Mouse (Mus musculus) liver, adult 2 months (tissue): ENCODE results near the gene Clcnka. TPM values are rescaled to one million over a fixed set of nuclear protein-coding genes. Genes with fewer than 3 reads are reported as not detected.

Experiments used
- DNase-seq: peaks from one replicate; pipeline ENCODE4 v3.0.0-alpha.2; 2011; ENCODE audit warnings: low read depth, low spot score; ENCODE audit errors: extremely low read depth
- H3K27ac ChIP-seq: fragments of 200-500 bp; replicated peaks from 2 replicates; pipeline ENCODE4 v1.5.1; 2012; ENCODE audit warnings: low read depth, mild to moderate bottlenecking, control low read depth, inconsistent platforms, low read length; ENCODE audit not compliant: insufficient read depth
- H3K27me3 ChIP-seq: fragments of 200-500 bp; 2 replicates; pipeline ENCODE4 v1.6.1; 2012; ENCODE audit warnings: mild to moderate bottlenecking, moderate library complexity, low read length, inconsistent platforms; ENCODE audit not compliant: control insufficient read depth, insufficient read depth
- H3K36me3 ChIP-seq: fragments of 200-500 bp; 2 replicates; pipeline ENCODE4 v1.6.1; 2012; ENCODE audit warnings: low read length, inconsistent platforms; ENCODE audit not compliant: control insufficient read depth, insufficient read depth
- H3K4me1 ChIP-seq: fragments of 200-500 bp; 2 replicates; pipeline ENCODE4 v1.6.1; 2011; ENCODE audit warnings: low read length; ENCODE audit not compliant: control insufficient read depth, insufficient read depth
- H3K4me3 ChIP-seq: fragments of 200-500 bp; 2 replicates; pipeline ENCODE4 v1.5.1; 2011; ENCODE audit warnings: low read depth, mild to moderate bottlenecking, control low read depth, low read length, moderate library complexity; ENCODE audit not compliant: insufficient read depth
- H3K79me2 ChIP-seq: fragments of 200-500 bp; 2 replicates; pipeline ENCODE4 v1.6.1; 2012; ENCODE audit warnings: inconsistent platforms, mild to moderate bottlenecking, low read length, moderate library complexity; ENCODE audit not compliant: control insufficient read depth, insufficient read depth
- H3K9ac ChIP-seq: fragments of 200-500 bp; 2 replicates; pipeline ENCODE4 v1.6.1; 2012; ENCODE audit warnings: low read depth, mild to moderate bottlenecking, control low read depth, inconsistent platforms, low read length
- CTCF ChIP-seq: fragments of 200-500 bp; IDR thresholded peaks from 2 replicates; pipeline ENCODE4 v1.5.1; 2011; ENCODE audit warnings: low read depth, low read length, control low read depth
- POLR2A ChIP-seq: fragments of 200-500 bp; IDR thresholded peaks from 2 replicates; pipeline ENCODE4 v1.6.1; 2011; ENCODE audit warnings: low read length, control low read depth; ENCODE audit not compliant: insufficient read depth; ENCODE audit errors: extremely low read depth
- WGBS: fragments of 180-500 bp; shearing (Covaris S2); methylation state at CpG from one replicate; pipeline ENCODE4 v1.1.7; 2018; 5-methylcytosine and 5-hydroxymethylcytosine counted together
- polyA plus RNA-seq: library from polyadenylated mRNA; depleted of rRNA; stranded (reverse); fragments of >200 nt; gene quantifications from 2 replicates; pipeline ENCODE4 v1.2.3, GENCODE M21; 2012
- total RNA-seq: library from RNA; depleted of rRNA; stranded (reverse); fragments of >200 nt; gene quantifications from 2 replicates; pipeline ENCODE4 v1.2.3, GENCODE M21; 2014

Gene Clcnka
- total and polyA plus RNA-seq, 2 experiments: 0.04 TPM; not detected in 1

- Histone ChIP-seq H3K9ac (no peak overlapping the region), H3K36me3 (no peaks in the 10 kb centered on the region), H3K27ac (no peak overlapping the region), H3K27me3 (no peaks in the 10 kb centered on the region), H3K4me3 (no peak overlapping the region), H3K79me2 (no peaks in the 10 kb centered on the region), H3K4me1 (no peaks in the 10 kb centered on the region)
- 88% methylated on average over 8 of the region's 8 CpGs for WGBS
- DNase-seq: no peak
- TF ChIP-seq POLR2A (no peak), CTCF (no peak)
Observed at GRCm38 (mm10) chr4:141379674-141380073, 18.9 kb downstream of the Clcnka start.

GRCm38 (mm10) chr4:141372426-141372825 is 26.1 kb downstream of the Clcnka start:
- Histone ChIP-seq H3K27me3 (no peaks in the 10 kb centered on the region), H3K9ac (no peak overlapping the region), H3K4me1 (peaks cover 2% of the 10 kb centered on the region), H3K36me3 (no peaks in the 10 kb centered on the region), H3K27ac (no peak overlapping the region), H3K79me2 (no peaks in the 10 kb centered on the region), H3K4me3 (no peak overlapping the region)
- no peak for DNase-seq
- no peak for TF ChIP-seq CTCF
- TF ChIP-seq POLR2A: no peak
- 95% methylated on average over 5 of the region's 5 CpGs for WGBS

GRCm38 (mm10) chr4:141367997-141368791 is 30.3 kb downstream of the Clcnka start, which contains the start of gene Fam131c:
Gene Fam131c, plus strand, starts transcription at chr4:141368220.
- 5% methylated on average over 61 of the region's 71 CpGs for WGBS

GRCm38 (mm10) chr4:141365876-141366275 is 32.6 kb downstream of the Clcnka start:
- 89% methylated on average over 7 of the region's 7 CpGs for WGBS
- Histone ChIP-seq H3K27ac (no peak overlapping the region), H3K4me3 (no peak overlapping the region), H3K27me3 (no peaks in the 10 kb centered on the region), H3K79me2 (no peaks in the 10 kb centered on the region), H3K4me1 (peaks cover 18% of the 10 kb centered on the region), H3K36me3 (no peaks in the 10 kb centered on the region), H3K9ac (no peak overlapping the region)
- TF ChIP-seq POLR2A (no peak), CTCF (no peak)
- DNase-seq: no peak

More at GRCm38 (mm10) chr4:141367997-141368791, 30.3 kb downstream of the Clcnka start, which contains the start of gene Fam131c:
- Histone ChIP-seq H3K9ac (peak within 1 kb of the TSS; percentile 92), H3K36me3 (no peaks in the 10 kb centered on the region), H3K79me2 (no peaks in the 10 kb centered on the region), H3K4me1 (peaks cover 11% of the 10 kb centered on the region), H3K27me3 (no peaks in the 10 kb centered on the region), H3K27ac (0 out of 2 replicates have a peak within 1 kb of the TSS, but pooled peaks have one; percentile 13), H3K4me3 (peak within 1 kb of the TSS; percentile 62)
- no peak for TF ChIP-seq CTCF
- TF ChIP-seq POLR2A: 0 out of 2 replicates have a peak, but pooled peaks have one; percentile 11
- DNase-seq: peak; percentile 63

- Histone ChIP-seq H3K27ac (no peak overlapping the region), H3K36me3 (no peaks in the 10 kb centered on the region), H3K27me3 (no peaks in the 10 kb centered on the region), H3K4me3 (no peak overlapping the region), H3K9ac (no peak overlapping the region), H3K79me2 (no peaks in the 10 kb centered on the region), H3K4me1 (peaks cover 18% of the 10 kb centered on the region)
- no peak for TF ChIP-seq CTCF
- TF ChIP-seq POLR2A: no peak
- DNase-seq: no peak
- 77% methylated on average over 8 of the region's 8 CpGs for WGBS
Observed at GRCm38 (mm10) chr4:141365126-141365525, 33.4 kb downstream of the Clcnka start.

GRCm38 (mm10) chr4:141362937-141363548 is 35.5 kb downstream of the Clcnka start:
- peak overlapping the region; percentile 22 for H3K9ac ChIP-seq
- no peaks in the 10 kb centered on the region for H3K27me3 ChIP-seq
- peak; percentile 98 for DNase-seq
- H3K4me3 ChIP-seq: no peak overlapping the region
- TF ChIP-seq CTCF (peak; percentile 70), POLR2A (no peak)
- H3K79me2 ChIP-seq: no peaks in the 10 kb centered on the region
- H3K36me3 ChIP-seq: no peaks in the 10 kb centered on the region
- 13% methylated on average over 11 of the region's 11 CpGs for WGBS
- peaks cover 18% of the 10 kb centered on the region for H3K4me1 ChIP-seq
- peak overlapping the region; percentile 75 for H3K27ac ChIP-seq
